Mouse (Mus musculus): ENCODE measurements around the gene Tpm1. TPM values are rescaled to one million over a fixed set of nuclear protein-coding genes. Genes with fewer than 3 reads are reported as not detected.

Gene Tpm1
- total RNA-seq, 2 experiments from 2014 or later = 180 to 192 TPM

Other genes starting within 250 kb of the Tpm1 start
- gene Aph1c, start 214.7 kb downstream of the Tpm1 start, total RNA-seq (2021) = 1 to 10 TPM; 4.7 to 6.2 TPM
- gene Rab8b, start 129.7 kb downstream of the Tpm1 start, total RNA-seq (2021) = 10 to 100 TPM; 21.8 TPM
- gene Rps27l, start 103.3 kb downstream of the Tpm1 start, total RNA-seq (2021) = 10 to 100 TPM; 41.6 to 49.4 TPM
- gene Lactb, start 73.9 kb downstream of the Tpm1 start, total RNA-seq (2021) = 10 to 100 TPM; 17.5 to 18.6 TPM